Mouse (Mus musculus) lung, postnatal 0 days (tissue): Measurements from ENCODE around the gene Cers2. TPM values are rescaled to one million over a fixed set of nuclear protein-coding genes. Genes with fewer than 3 reads are reported as not detected.

Experiments
- ATAC-seq: fragments of 200-750 bp; cut with Nextera tagmentation; 2 replicates; pipeline ENCODE4 v1.8.0; 2017; ENCODE audit warnings: moderate library complexity
- DNase-seq: peaks from one replicate; pipeline ENCODE4 v3.0.0-alpha.2; 2016; ENCODE audit warnings: low spot score
- H3K27ac ChIP-seq: fragments of 300-500 bp; sonication (generic); 2 replicates; pipeline ENCODE4 v1.5.1; 2014; ENCODE audit warnings: antibody characterized with exemption, mild to moderate bottlenecking, low read length, mixed read lengths
- H3K27me3 ChIP-seq: fragments of 300-500 bp; sonication (generic); replicated peaks from 2 replicates; pipeline ENCODE4 v1.6.1; 2014; ENCODE audit warnings: low read length, mixed read lengths; ENCODE audit not compliant: insufficient read depth
- H3K36me3 ChIP-seq: fragments of 300-500 bp; sonication (generic); 2 replicates; pipeline ENCODE4 v1.6.1; 2014; ENCODE audit warnings: low read length, mixed read lengths; ENCODE audit not compliant: insufficient read depth
- H3K4me1 ChIP-seq: fragments of 300-500 bp; sonication (generic); 2 replicates; pipeline ENCODE4 v1.6.1; 2014; ENCODE audit warnings: antibody characterized with exemption, low read depth, low read length, mixed read lengths; ENCODE audit not compliant: insufficient read depth
- H3K4me2 ChIP-seq: fragments of 300-500 bp; sonication (generic); replicated peaks from 2 replicates; pipeline ENCODE4 v1.6.1; 2014; ENCODE audit warnings: low read depth, mild to moderate bottlenecking, low read length, moderate library complexity, mixed read lengths
- H3K4me3 ChIP-seq: fragments of 300-500 bp; sonication (generic); 2 replicates; pipeline ENCODE4 v1.5.1; 2014; ENCODE audit warnings: low read depth, low read length
- H3K9ac ChIP-seq: fragments of 300-500 bp; sonication (generic); replicated peaks from 2 replicates; pipeline ENCODE4 v1.6.1; 2014; ENCODE audit warnings: low read depth, mild to moderate bottlenecking
- H3K9me3 ChIP-seq: fragments of 300-500 bp; sonication (generic); 2 replicates; pipeline ENCODE4 v1.6.1; 2016; ENCODE audit warnings: low read length, mixed read lengths
- CTCF ChIP-seq: IDR thresholded peaks from 2 replicates; pipeline ENCODE4 v1.5.1; 2016; ENCODE audit warnings: antibody characterized with exemption, mild to moderate bottlenecking
- EP300 ChIP-seq: IDR thresholded peaks from 2 replicates; pipeline ENCODE4 v1.6.1; 2016; ENCODE audit warnings: antibody characterized with exemption, mild to moderate bottlenecking, control low read depth
- WGBS: fragments of 180-500 bp; shearing (Covaris S2); extraction: QIAGEN DNeasy Blood & Tissue Kit; methylation state at CpG from one replicate; pipeline ENCODE4 v1.1.7; 2014; 5-methylcytosine and 5-hydroxymethylcytosine counted together
- polyA plus RNA-seq: library from polyadenylated mRNA; unstranded; fragments of >200 nt; fragmentation: Nextera tagmentation; extraction: Ambion mirVana; gene quantifications from 2 replicates; pipeline ENCODE4 v1.2.1, GENCODE M21; 2015

Gene Cers2
- polyA plus RNA-seq, 1 experiment from 2014 or later, result 291 TPM

GRCm38 (mm10) chr3:95282381-95282864, 32.2 kb upstream of the Cers2 start:
- DNase-seq, result peak; percentile 95
- peak overlapping the region; percentile 86 for H3K9ac ChIP-seq
- TF ChIP-seq CTCF, result no peak
- TF ChIP-seq EP300, result peak; percentile 73
- no peaks in the 10 kb centered on the region for H3K27me3 ChIP-seq
- no peaks in the 10 kb centered on the region for H3K9me3 ChIP-seq
- peak; percentile 58 for ATAC-seq
- H3K36me3 ChIP-seq, result 0 out of 2 replicates have a peak, but pooled peaks cover under 1% of the 10 kb centered on the region
- H3K4me1 ChIP-seq, result peaks cover 19% of the 10 kb centered on the region; the same call in 1 of the 2 replicates
- H3K4me3 ChIP-seq, result peak overlapping the region; percentile 77
- under 1% methylated on average over 11 of the region's 11 CpGs for WGBS
- peak overlapping the region; percentile 99 for H3K27ac ChIP-seq
- H3K4me2 ChIP-seq, result peak overlapping the region; percentile 74

- no peaks in the 10 kb centered on the region for H3K9me3 ChIP-seq
- peak overlapping the region; percentile 74 for H3K4me2 ChIP-seq
- peaks cover 6% of the 10 kb centered on the region; the same call in 1 of the 2 replicates for H3K36me3 ChIP-seq
- whole genome bisulfite sequencing, result under 1% methylated on average over 50 of the region's 51 CpGs
- H3K27me3 ChIP-seq, result no peaks in the 10 kb centered on the region
- peaks cover 19% of the 10 kb centered on the region; the same call in 1 of the 2 replicates for H3K4me1 ChIP-seq
- DNase-seq, result peak; percentile 93
- H3K9ac ChIP-seq, result peak overlapping the region; percentile 86
- H3K27ac ChIP-seq, result peak overlapping the region; percentile 99
- peak overlapping the region; percentile 77 for H3K4me3 ChIP-seq
- peak; percentile 78 for ATAC-seq
- TF ChIP-seq CTCF (peak; percentile 64), EP300 (no peak; the same call in 1 of the 2 replicates)
Observed at GRCm38 (mm10) chr3:95282865-95283588, 31.6 kb upstream of the Cers2 start.

- H3K27me3 ChIP-seq, result no peaks in the 10 kb centered on the region
- TF ChIP-seq CTCF (no peak), EP300 (no peak)
- peak overlapping the region; percentile 86 for H3K9ac ChIP-seq
- peaks cover 19% of the 10 kb centered on the region; the same call in 1 of the 2 replicates for H3K4me1 ChIP-seq
- ATAC-seq (no peak), DNase-seq (peak; percentile 53)
- H3K9me3 ChIP-seq, result no peaks in the 10 kb centered on the region
- H3K36me3 ChIP-seq, result peaks cover 10% of the 10 kb centered on the region; the same call in 1 of the 2 replicates
- H3K27ac ChIP-seq, result peak overlapping the region; percentile 99
- whole genome bisulfite sequencing, result 3% methylated on average over 7 of the region's 7 CpGs
- peak overlapping the region; percentile 74 for H3K4me2 ChIP-seq
- H3K4me3 ChIP-seq, result peak overlapping the region; percentile 77
Observed at GRCm38 (mm10) chr3:95283589-95283941, 31.0 kb upstream of the Cers2 start.

GRCm38 (mm10) chr3:95284062-95284461, 30.5 kb upstream of the Cers2 start:
- no peak for TF ChIP-seq EP300
- TF ChIP-seq CTCF, result no peak
- peak overlapping the region; percentile 99 for H3K27ac ChIP-seq
- H3K4me2 ChIP-seq, result peak overlapping the region; percentile 74
- 4% methylated on average over 1 of the region's 1 CpGs for WGBS
- DNase-seq (no peak), ATAC-seq (no peak)
- H3K27me3 ChIP-seq, result no peaks in the 10 kb centered on the region
- peak overlapping the region; percentile 86; the same call in 1 of the 2 replicates for H3K9ac ChIP-seq
- no peaks in the 10 kb centered on the region for H3K9me3 ChIP-seq
- H3K4me3 ChIP-seq, result peak overlapping the region; percentile 77
- H3K36me3 ChIP-seq, result peaks cover 13% of the 10 kb centered on the region; the same call in 1 of the 2 replicates
- peaks cover 19% of the 10 kb centered on the region; the same call in 1 of the 2 replicates for H3K4me1 ChIP-seq

GRCm38 (mm10) chr3:95284501-95285281, 29.9 kb upstream of the Cers2 start:
- DNase-seq, result no peak
- 79% methylated on average over 12 of the region's 12 CpGs for WGBS
- Histone ChIP-seq H3K27ac (no peak overlapping the region), H3K4me2 (peak overlapping the region; percentile 74), H3K9ac (no peak overlapping the region), H3K9me3 (no peaks in the 10 kb centered on the region), H3K27me3 (no peaks in the 10 kb centered on the region), H3K36me3 (peaks cover 15% of the 10 kb centered on the region; the same call in 1 of the 2 replicates), H3K4me1 (peaks cover 19% of the 10 kb centered on the region; the same call in 1 of the 2 replicates), H3K4me3 (no peak overlapping the region)
- no peak for ATAC-seq
- TF ChIP-seq CTCF (no peak), EP300 (no peak)

GRCm38 (mm10) chr3:95285390-95285789, 29.2 kb upstream of the Cers2 start:
- DNase-seq (no peak), ATAC-seq (no peak)
- peaks cover 18% of the 10 kb centered on the region; the same call in 1 of the 2 replicates for H3K36me3 ChIP-seq
- WGBS, result 93% methylated on average over 5 of the region's 5 CpGs
- peak overlapping the region; percentile 10; the same call in 1 of the 2 replicates for H3K27ac ChIP-seq
- no peak overlapping the region for H3K4me3 ChIP-seq
- H3K9me3 ChIP-seq, result no peaks in the 10 kb centered on the region
- TF ChIP-seq CTCF (no peak), EP300 (no peak)
- H3K4me1 ChIP-seq, result peaks cover 19% of the 10 kb centered on the region; the same call in 1 of the 2 replicates
- H3K27me3 ChIP-seq, result no peaks in the 10 kb centered on the region
- H3K9ac ChIP-seq, result no peak overlapping the region
- no peak overlapping the region for H3K4me2 ChIP-seq
